Mouse (Mus musculus) CH12.LX (cell line): ENCODE data around the gene Hras. TPM values are rescaled to one million over a fixed set of nuclear protein-coding genes. Genes with fewer than 3 reads are reported as not detected.

Source experiments
- DNase-seq: peaks from one replicate; pipeline ENCODE4 v3.0.0-alpha.2; 2013; ENCODE audit errors: extremely low read depth
- H3K27ac ChIP-seq: 2 replicates; pipeline ENCODE4 v1.5.1; 2012; ENCODE audit warnings: low read depth, mild to moderate bottlenecking, control low read depth, moderate library complexity; ENCODE audit not compliant: insufficient read depth
- H3K27me3 ChIP-seq: replicated peaks from 2 replicates; pipeline ENCODE3; 2012; ENCODE audit warnings: inconsistent platforms
- H3K36me3 ChIP-seq, 2 experiments: replicated peaks in 1 of 2; 2 replicates each; pipeline versions ENCODE3 to v1.6.1; 2012; ENCODE audit warnings: inconsistent platforms in 1 of 2, low read length in 1 of 2, mild to moderate bottlenecking in 1 of 2, mixed read lengths in 1 of 2, moderate library complexity in 1 of 2; ENCODE audit not compliant: control insufficient read depth in 1 of 2, insufficient read depth in 1 of 2
- H3K4me1 ChIP-seq, 2 experiments: 2 replicates each; pipeline ENCODE4 v1.6.1; 2012; ENCODE audit warnings: inconsistent platforms in 1 of 2, moderate library complexity in 1 of 2; ENCODE audit not compliant: insufficient read depth in 2 of 2, control insufficient read depth in 1 of 2
- H3K4me2 ChIP-seq: 2 replicates; pipeline ENCODE4 v1.6.1; 2012; ENCODE audit warnings: low read depth, mild to moderate bottlenecking, control low read depth; ENCODE audit not compliant: poor library complexity, insufficient read depth, severe bottlenecking
- H3K4me3 ChIP-seq, 3 experiments: fragments of 150-350 bp in 1 of 3; sonication (generic) in 1 of 3; replicated peaks in 1 of 3; 2 replicates each; pipeline versions ENCODE3 to v1.5.1; 2011 to 2012; ENCODE audit warnings: low read depth in 2 of 3, low read length in 2 of 3, mild to moderate bottlenecking in 2 of 3, moderate library complexity in 2 of 3, control low read depth in 1 of 3, improper control_type of control experiment in 1 of 3, inconsistent platforms in 1 of 3, mixed read lengths in 1 of 3; ENCODE audit not compliant: poor library complexity in 1 of 3
- H3K79me2 ChIP-seq: replicated peaks from 2 replicates; pipeline ENCODE4 v1.6.1; 2012; ENCODE audit warnings: mild to moderate bottlenecking, moderate library complexity; ENCODE audit not compliant: control insufficient read depth, poor library complexity, insufficient read depth, severe bottlenecking; ENCODE audit errors: extremely low read depth
- H3K9ac ChIP-seq: 2 replicates; pipeline ENCODE4 v1.6.1; 2012; ENCODE audit warnings: low read depth, mild to moderate bottlenecking, control low read depth, moderate library complexity; ENCODE audit not compliant: insufficient read depth
- H3K9me3 ChIP-seq: replicated peaks from 2 replicates; pipeline ENCODE3; 2012; ENCODE audit warnings: low read length, inconsistent platforms, mixed read lengths
- BHLHE40 ChIP-seq: IDR thresholded peaks from 2 replicates; pipeline ENCODE4 v1.6.1; 2011; ENCODE audit warnings: mild to moderate bottlenecking, low read depth, low read length, improper control_type of control experiment
- CHD1 ChIP-seq: IDR thresholded peaks from 2 replicates; pipeline ENCODE4 v1.6.1; 2012; ENCODE audit warnings: low read depth, low read length, improper control_type of control experiment, inconsistent platforms
- E2F4 ChIP-seq: IDR thresholded peaks from 2 replicates; pipeline ENCODE4 v1.6.1; 2011; ENCODE audit warnings: low read depth, low read length, improper control_type of control experiment; ENCODE audit not compliant: insufficient replicate concordance
- ELF1 ChIP-seq: IDR thresholded peaks from 2 replicates; pipeline ENCODE4 v1.6.1; 2014; ENCODE audit warnings: low read depth, mild to moderate bottlenecking, inconsistent platforms, low read length, improper control_type of control experiment
- EP300 ChIP-seq: IDR thresholded peaks from 2 replicates; pipeline ENCODE4 v1.6.1; 2011; ENCODE audit warnings: low read length, improper control_type of control experiment
- ETS1 ChIP-seq: conservative IDR thresholded peaks from 2 replicates; pipeline ENCODE4 v1.6.1; 2012; ENCODE audit warnings: low read depth, mild to moderate bottlenecking, inconsistent platforms, low read length, improper control_type of control experiment, moderate library complexity
- HCFC1 ChIP-seq: IDR thresholded peaks from 2 replicates; pipeline ENCODE4 v1.6.1; 2012; ENCODE audit warnings: low read depth, mild to moderate bottlenecking, inconsistent platforms, low read length, improper control_type of control experiment
- KAT2A ChIP-seq: IDR thresholded peaks from 2 replicates; pipeline ENCODE4 v1.6.1; 2012; ENCODE audit warnings: low read length, improper control_type of control experiment, inconsistent platforms; ENCODE audit not compliant: insufficient replicate concordance
- MAZ ChIP-seq: IDR thresholded peaks from 2 replicates; pipeline ENCODE4 v1.6.1; 2012; ENCODE audit warnings: low read depth, mild to moderate bottlenecking, inconsistent platforms, low read length, improper control_type of control experiment, moderate library complexity
- MEF2A ChIP-seq: IDR thresholded peaks from 2 replicates; pipeline ENCODE4 v1.6.1; 2014; ENCODE audit warnings: low read depth, mild to moderate bottlenecking, inconsistent platforms, low read length, improper control_type of control experiment, borderline replicate concordance
- NELFE ChIP-seq: IDR thresholded peaks from 2 replicates; pipeline ENCODE4 v1.6.1; 2011; ENCODE audit warnings: low read depth, low read length, improper control_type of control experiment
- NRF1 ChIP-seq: IDR thresholded peaks from 2 replicates; pipeline ENCODE4 v1.6.1; 2014; ENCODE audit warnings: low read depth, mild to moderate bottlenecking, inconsistent platforms, low read length, improper control_type of control experiment, moderate library complexity
- POLR2A ChIP-seq: IDR thresholded peaks from 2 replicates; pipeline ENCODE4 v1.6.1; 2011; ENCODE audit warnings: low read depth, mild to moderate bottlenecking, improper control_type of control experiment, low read length
- POLR2AphosphoS2 ChIP-seq: IDR thresholded peaks from 2 replicates; pipeline ENCODE4 v1.6.1; 2011; ENCODE audit warnings: low read depth, low read length, improper control_type of control experiment
- RCOR1 ChIP-seq: conservative IDR thresholded peaks from 2 replicates; pipeline ENCODE4 v1.6.1; 2012; ENCODE audit warnings: low read depth, mild to moderate bottlenecking, inconsistent platforms, low read length, improper control_type of control experiment
- SMC3 ChIP-seq: IDR thresholded peaks from 2 replicates; pipeline ENCODE4 v1.6.1; 2011; ENCODE audit warnings: low read depth, low read length, improper control_type of control experiment
- USF1 ChIP-seq: IDR thresholded peaks from 2 replicates; pipeline ENCODE4 v1.6.1; 2014; ENCODE audit warnings: low read depth, mild to moderate bottlenecking, inconsistent platforms, low read length, improper control_type of control experiment
- USF2 ChIP-seq: conservative IDR thresholded peaks from 2 replicates; pipeline ENCODE4 v1.6.1; 2011; ENCODE audit warnings: low read depth, low read length, improper control_type of control experiment
- dilution Hi-C: fragments of 300-500 bp; cut with MboI; formaldehyde crosslinking; loops from 2 replicates; pipeline ENCODE4 v1.14.3; 2020; ENCODE audit warnings: low sequenced_read_pairs; ENCODE audit not compliant: extremely low pct_unique_long_range_greater_than_20kb, extremely low pct_ligation_motif_present
- in situ Hi-C: fragments of 300-500 bp; cut with MboI; formaldehyde crosslinking; loops from 3 replicates; pipeline ENCODE4 v1.14.3; 2019; ENCODE audit warnings: low sequenced_read_pairs, low pct_ligation_motif_present, low pct_unique_long_range_greater_than_20kb, mixed read lengths
- polyA plus RNA-seq: library from polyadenylated mRNA; unstranded; fragments of >175 nt; gene quantifications from 2 replicates; pipeline ENCODE4 v1.2.1, GENCODE M21; 2012; ENCODE audit warnings: low read depth; ENCODE audit not compliant: insufficient read length
- total RNA-seq, 2 experiments: library from RNA; depleted of rRNA; stranded (reverse); fragments of 300-350 nt in 1 of 2; fragments of >200 nt in 1 of 2; gene quantifications; 2 replicates each; pipeline ENCODE4 v1.2.3; 2012 to 2014

Gene Hras
- total and polyA plus RNA-seq, 3 experiments = 43.6 to 82.0 (median 71.3) TPM

- no peaks in the 10 kb centered on the region for H3K9me3 ChIP-seq
- DNase-seq = no peak
- 0 out of 4 replicates have a peak, but pooled peaks cover 0 to 3% of the 10 kb centered on the region in 2 experiments for H3K4me1 ChIP-seq
- no peaks in the 10 kb centered on the region for H3K79me2 ChIP-seq
- in situ Hi-C loops = no loop called here
- H3K9ac ChIP-seq = no peak overlapping the region
- H3K4me2 ChIP-seq = no peak overlapping the region
- no peak overlapping the region for H3K27ac ChIP-seq
- H3K36me3 ChIP-seq = no peaks in the 10 kb centered on the region
- peaks cover 12% of the 10 kb centered on the region for H3K27me3 ChIP-seq
- TF ChIP-seq BHLHE40 = no peak
- TF ChIP-seq MAZ = no peak
- no peak for TF ChIP-seq CHD1
- TF ChIP-seq EP300 = no peak
- no peak for TF ChIP-seq RCOR1
- TF ChIP-seq POLR2A = no peak
- TF ChIP-seq ELF1 = no peak
- TF ChIP-seq ETS1 = no peak
- TF ChIP-seq POLR2AphosphoS2 = no peak
- TF ChIP-seq HCFC1 = no peak
- TF ChIP-seq KAT2A = no peak
- H3K4me3 ChIP-seq = no peak overlapping the region
- dilution Hi-C loops = no loop called here
These were observed 10.7 kb upstream of the Hras start for GRCm38 (mm10) chr7:141204546-141204945.

GRCm38 (mm10) chr7:141198121-141198520, 4.3 kb upstream of the Hras start:
- H3K9me3 ChIP-seq = no peaks in the 10 kb centered on the region
- dilution Hi-C loops = no loop called here
- no peak for DNase-seq
- in situ Hi-C loops = no loop called here
- no peaks in the 10 kb centered on the region for H3K79me2 ChIP-seq
- H3K27ac ChIP-seq = no peak overlapping the region
- H3K36me3 ChIP-seq = no peaks in the 10 kb centered on the region
- TF ChIP-seq E2F4 (no peak), CHD1 (no peak), SMC3 (no peak), POLR2AphosphoS2 (no peak), USF2 (no peak), ELF1 (no peak), USF1 (no peak), NRF1 (no peak), NELFE (no peak), EP300 (no peak), POLR2A (no peak), MEF2A (no peak)
- no peak overlapping the region for H3K9ac ChIP-seq
- H3K4me1 ChIP-seq = peaks cover 3 to 6% of the 10 kb centered on the region in 2 experiments
- no peak overlapping the region for H3K4me3 ChIP-seq
- H3K4me2 ChIP-seq = no peak overlapping the region
- no peaks in the 10 kb centered on the region for H3K27me3 ChIP-seq
